Mouse (Mus musculus): ENCODE data around the gene Opcml. TPM values are rescaled to one million over a fixed set of nuclear protein-coding genes. Genes with fewer than 3 reads are reported as not detected.

Gene Opcml
- total RNA-seq, 2 experiments from 2014 or later: 365 to 394 TPM

DNA sequence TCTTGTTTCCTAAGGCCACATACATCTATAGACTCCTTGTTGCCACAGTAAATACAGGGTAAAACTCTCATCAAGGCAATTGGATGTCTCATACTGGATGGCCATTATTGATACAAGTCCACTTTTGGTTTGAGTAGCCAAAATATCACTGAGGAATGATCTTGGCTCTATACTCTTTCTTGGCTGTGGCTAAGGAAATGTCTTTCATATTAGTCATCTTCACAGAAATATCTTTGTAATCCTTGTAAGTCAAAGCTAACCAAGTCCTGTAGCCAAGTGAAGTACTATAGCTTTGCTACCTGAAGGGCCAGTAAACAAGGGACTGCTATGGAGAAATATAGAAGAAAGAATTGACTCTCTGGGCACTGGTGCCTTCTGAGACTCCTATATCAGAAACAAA lies 192.0 kb downstream of the Opcml start:
- DNase-seq (ENCODE audit: low spot score in 2 of 2): no peak
- intact Hi-C loops (cut with DNase I): no loop called here

DNA sequence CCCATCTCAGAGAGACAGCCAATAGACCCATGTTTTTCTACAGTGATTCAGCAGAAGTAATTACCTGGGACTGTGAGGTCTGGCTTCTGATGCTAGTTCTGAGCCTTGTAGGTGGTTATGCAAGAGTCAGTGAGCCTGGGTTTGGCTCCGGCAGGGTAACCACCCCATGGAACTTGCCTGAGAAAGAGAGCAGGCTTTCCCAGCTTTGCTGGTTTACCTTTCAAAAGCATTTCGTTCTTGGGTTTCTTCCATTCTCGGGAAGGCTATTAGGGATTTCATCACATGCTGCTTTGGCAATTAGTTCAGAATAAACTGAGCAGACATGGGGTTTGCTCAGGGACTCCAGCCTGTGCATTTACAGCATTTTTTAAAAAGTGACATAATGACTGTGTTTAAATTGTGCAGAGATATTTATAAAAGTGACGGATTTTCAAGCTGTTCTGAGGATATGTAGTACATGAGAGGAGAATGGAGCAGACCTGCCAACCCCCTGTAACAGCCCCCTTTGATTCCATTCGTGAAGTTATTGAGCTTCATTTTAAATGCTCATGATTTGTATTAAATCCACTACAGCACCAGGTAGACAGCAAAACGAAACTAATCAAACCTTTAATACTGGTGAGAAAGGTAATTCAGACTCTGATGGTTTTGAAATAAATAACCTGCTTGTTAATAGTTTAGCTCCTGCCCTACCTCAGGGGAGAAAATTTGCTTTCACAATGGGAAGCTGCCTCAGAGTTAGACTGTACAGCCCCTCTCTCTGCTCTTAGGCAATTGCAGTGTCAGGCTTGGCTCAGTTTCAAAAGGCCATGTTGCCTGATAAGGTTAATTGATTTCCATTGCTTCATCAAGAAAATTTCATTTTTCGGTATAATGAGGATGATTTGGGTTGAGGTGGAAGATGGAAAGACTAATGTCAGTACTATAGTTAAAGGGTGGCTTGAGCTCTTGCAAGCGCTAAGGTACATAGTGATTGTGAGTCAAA lies 196.3 kb downstream of the Opcml start:
- intact Hi-C loops (cut with DNase I): no loop called here
- peak in 1 of 2 experiments; percentile 45 for DNase-seq (ENCODE audit: low spot score in 2 of 2)

DNA sequence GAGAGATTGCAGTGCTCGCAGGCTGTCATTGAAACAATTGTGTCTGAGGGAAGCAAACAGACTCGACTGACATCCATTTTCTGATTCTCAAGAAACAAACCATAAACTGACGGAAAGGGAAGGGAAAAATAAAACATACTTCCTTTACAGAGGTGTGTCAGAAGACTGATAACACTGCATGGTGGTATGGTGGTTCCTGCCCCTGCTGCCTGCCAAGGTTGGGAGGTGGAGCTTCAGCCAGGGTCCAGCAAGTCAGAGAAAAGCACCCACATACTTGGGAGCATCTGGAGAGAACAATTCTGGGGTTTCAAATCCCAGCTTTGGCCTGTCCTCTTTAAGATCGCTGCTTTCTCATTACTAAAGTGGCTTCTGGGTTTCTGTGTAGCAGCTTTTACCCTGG lies 201.0 kb downstream of the Opcml start:
- no peak for DNase-seq (ENCODE audit: low spot score in 2 of 2)
- intact Hi-C loops (cut with DNase I): no loop called here

DNA sequence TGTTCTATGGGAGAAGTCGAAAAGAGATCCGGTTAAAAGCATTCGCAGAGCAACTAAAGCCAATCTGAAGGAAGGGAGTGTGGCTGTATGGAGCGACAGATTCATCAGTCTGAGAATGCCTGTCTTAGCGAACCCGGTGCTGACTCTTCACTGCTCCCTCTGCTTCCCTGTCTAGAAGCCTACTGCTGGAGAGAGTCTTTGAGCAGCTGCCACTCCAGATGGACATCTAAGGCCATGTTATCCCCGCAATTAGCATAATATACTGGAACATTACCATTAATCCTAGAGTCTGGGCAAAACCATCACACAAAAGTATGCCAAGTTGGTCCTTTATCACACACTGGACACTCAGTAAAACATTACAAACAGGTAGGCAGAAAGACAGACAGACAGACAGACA lies 206.0 kb downstream of the Opcml start:
- intact Hi-C loops (cut with DNase I): no loop called here
- no peak for DNase-seq (ENCODE audit: low spot score in 2 of 2)

DNA sequence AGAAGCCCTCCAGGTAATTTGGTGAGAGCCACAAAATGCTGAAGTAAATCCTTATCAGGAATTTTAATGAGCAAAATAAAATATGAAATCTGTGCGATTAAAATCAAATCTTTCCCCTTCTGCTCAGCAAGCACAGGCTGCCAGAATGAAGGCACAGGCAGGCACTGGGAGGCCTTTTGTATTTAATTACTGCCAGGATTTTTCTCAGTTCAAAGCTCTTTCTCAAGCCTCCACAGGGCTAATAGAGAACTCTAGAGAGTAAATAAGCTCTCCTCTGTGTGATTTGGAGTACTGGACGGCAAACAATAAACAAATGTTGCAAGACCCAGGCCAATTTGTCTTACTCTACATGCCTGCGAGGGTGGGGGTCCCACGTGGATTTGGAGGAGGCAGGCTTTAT lies 208.2 kb downstream of the Opcml start:
- DNase-seq (ENCODE audit: low spot score in 2 of 2): no peak
- intact Hi-C loops (cut with DNase I): no loop called here

DNA sequence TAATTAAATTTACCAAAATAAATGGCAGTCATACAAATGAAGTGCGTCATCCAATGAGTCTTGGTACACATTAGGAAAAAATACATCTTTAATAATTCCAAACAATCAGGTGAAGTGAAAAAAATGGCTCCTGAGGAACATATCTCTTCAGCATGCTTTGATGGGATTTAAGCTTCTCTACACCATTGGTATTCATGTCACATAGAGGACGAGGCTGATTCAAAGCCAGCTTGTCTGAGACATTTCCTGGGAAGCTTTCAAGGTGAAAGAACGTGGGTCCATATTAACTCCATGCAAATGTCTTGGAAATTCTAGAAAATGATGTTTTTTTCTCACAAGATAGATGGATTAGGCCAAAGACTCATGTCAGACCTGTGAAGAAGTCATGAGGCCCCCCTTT lies 212.6 kb downstream of the Opcml start:
- intact Hi-C loops (cut with DNase I): no loop called here
- DNase-seq (ENCODE audit: low spot score in 2 of 2): no peak

DNA sequence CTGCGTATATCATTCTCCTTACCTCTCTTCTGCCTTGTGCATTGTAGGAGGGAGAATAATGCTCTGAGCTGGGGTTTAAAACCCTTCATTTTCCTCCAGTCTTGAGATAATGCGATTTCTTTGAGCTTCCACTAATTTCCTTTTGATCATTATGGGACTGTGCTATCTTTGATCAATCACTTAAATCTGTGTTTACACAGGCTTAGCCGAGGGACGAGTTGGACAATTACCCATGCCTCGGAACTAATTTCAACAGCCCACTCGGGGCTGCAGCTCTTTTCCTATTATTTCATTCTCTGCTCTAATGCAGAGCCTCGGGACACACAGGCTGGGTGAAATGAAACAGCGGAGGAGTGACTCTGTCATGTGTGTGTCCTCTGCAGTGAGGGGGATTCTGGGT lies 220.9 kb downstream of the Opcml start:
- intact Hi-C loops (cut with DNase I): no loop called here

DNA sequence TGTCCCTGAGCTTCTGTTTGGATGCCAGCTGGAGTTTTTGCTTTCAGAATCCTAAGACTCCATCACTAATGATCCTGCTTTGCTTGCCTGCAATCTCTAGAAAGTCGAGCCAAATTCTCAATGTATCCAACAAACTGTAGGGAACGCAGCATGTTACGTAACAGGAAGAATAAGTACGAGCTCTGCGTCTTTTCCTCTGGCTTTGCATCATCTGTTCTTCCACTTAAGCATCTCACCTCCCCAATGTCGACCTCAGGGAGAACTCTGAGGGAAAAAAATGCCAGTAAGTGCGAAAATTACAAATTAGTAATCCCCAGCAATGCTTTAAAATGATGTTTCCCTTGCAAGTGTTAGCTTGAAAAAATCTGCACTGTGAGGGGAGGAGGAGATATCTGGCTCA lies 222.1 kb downstream of the Opcml start:
- no peak for DNase-seq (ENCODE audit: low spot score in 2 of 2)
- intact Hi-C loops (cut with DNase I): no loop called here

More for the DNA sequence above, 220.9 kb downstream of the Opcml start:
- DNase-seq (ENCODE audit: low spot score in 2 of 2): no peak

DNA sequence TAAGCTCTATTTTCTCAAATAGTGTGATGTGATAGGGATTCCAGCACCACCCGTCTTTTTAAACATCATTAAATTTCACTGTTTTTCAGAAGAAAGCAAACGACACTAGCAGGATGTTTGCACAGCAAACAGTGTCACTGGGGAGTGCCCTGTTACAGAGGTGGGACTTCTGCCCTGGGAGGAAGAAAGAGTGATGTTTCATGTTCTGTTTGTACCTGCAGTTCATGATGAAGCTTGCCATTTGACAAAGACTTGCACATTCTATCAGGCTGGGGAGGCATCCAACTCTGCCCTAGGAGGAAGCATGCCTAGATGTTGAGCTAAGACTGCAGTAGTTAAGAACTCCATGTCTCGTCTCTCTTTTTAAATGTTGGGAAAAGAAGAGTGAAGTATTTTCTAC lies 222.6 kb downstream of the Opcml start:
- intact Hi-C loops (cut with DNase I): no loop called here
- no peak for DNase-seq (ENCODE audit: low spot score in 2 of 2)

DNA sequence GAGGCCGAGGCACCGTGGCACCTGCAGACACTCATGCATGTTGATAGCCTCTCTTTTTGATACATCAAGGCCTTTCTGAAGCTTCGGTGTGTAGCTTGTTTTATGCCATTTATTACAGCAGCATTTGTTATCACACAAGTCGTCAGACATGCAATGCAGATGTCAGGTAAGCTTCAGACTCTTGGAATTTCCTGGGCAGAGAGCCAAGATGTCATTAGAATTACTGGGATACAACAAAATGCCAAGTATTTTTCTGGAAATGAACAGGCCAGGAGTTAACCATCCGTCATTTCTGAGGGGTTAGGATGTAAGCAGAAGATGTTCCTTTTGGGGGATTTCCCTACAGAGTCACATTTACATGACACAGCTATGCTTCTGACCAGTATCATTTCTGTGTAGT lies 237.6 kb downstream of the Opcml start:
- intact Hi-C loops (cut with DNase I): no loop called here
- no peak for DNase-seq (ENCODE audit: low spot score in 2 of 2)

DNA sequence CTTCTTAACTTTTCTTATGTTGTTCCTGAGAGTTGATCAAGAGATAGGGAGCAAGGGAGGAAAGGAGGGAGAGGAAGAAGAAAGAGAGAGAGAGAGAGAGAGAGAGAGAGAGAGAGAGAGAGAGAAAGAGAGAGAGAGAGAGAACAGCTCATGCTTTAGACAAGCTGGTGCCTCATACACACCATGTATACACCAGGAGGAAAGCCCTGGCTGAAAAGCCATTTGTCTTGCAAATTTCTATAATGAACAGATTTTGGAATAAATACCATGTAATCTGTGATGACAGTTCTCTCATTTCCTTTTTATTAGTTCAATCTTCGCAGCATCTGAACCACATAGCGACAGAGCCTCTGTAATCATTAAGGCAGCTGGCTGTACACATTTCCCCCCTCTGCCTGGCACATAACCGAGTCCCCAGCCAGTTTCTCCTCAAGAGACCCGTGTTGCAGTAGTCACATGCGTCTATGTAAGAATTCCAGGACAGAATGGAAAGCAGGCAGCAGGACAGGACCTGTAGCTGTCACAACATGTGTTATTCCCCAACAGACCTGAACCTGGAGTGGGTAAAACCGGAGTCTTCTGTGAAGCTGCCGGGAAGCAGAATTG lies 238.3 kb downstream of the Opcml start:
- no peak for DNase-seq (ENCODE audit: low spot score in 2 of 2)
- intact Hi-C loops (cut with DNase I): no loop called here

DNA sequence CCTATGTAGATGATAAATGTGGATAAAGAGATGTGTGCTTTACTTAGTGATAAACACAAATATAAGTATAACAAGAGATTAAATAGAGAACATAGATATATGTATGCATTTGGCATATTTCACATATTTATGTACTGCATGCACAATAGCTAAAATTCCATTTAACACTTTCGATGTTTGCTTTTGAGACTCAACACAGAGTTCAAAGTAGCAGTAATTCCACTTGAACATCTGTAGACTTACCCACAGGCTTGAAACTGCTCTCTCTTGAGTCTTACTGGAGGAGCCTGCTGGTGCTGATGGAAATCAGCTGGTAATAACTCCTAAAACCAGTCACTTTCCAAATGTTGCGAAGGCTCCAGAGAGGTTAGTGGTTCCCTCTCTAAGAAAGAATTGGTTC lies 258.6 kb downstream of the Opcml start:
- no peak for DNase-seq (ENCODE audit: low spot score in 2 of 2)
- intact Hi-C loops (cut with DNase I): no loop called here

DNA sequence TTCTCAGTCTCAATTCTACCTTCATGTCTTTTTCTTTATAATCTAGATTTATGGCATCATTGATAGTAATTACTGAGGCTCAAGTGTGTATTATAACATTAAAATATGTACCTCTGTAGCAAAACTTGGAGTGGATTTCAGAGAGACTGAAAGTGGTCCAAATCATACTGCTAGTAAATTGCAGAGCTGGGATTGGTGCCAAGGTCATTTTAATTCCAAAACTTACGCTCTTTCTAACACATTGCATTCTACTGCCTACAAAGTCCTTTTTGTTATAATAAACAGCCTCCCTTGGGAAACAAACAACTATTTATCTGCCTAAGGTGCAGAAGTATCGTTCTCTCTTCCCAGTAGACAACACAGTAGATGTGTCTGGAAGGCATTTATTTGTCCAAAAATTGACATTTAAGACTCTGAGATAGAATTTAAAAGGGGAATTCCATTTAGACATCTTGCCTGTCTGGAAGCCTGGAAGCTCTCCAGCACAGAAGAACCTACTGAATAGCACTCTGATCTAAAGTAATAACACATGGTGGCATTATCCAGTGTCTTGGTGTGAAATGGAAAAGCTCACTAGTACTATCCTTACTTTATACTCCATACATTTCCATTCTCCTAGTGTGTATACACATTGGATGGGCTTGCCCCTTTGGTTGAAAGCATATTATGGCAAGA lies 266.7 kb downstream of the Opcml start:
- no peak for DNase-seq (ENCODE audit: low spot score in 2 of 2)
- intact Hi-C loops (cut with DNase I): no loop called here

DNA sequence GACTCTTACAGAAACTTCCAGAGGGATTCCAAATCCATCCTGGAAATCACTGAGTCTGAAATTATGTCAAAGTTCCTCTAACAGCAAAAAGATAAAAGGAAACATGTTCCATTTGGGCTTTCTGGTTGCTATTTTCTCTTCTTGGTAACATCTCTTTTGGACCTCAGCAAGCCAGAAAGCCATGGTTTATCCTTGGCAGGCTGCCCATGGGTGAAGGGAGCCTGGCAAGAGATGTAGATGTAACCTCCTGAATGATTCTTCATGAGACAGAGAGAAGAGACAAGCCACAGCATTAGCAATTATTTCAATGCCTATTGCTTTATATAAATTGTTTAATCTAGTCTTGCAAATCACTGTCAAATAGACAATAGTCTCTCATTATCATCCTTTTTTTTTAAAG lies 274.6 kb downstream of the Opcml start:
- no peak for DNase-seq (ENCODE audit: low spot score in 2 of 2)
- intact Hi-C loops (cut with DNase I): no loop called here

DNA sequence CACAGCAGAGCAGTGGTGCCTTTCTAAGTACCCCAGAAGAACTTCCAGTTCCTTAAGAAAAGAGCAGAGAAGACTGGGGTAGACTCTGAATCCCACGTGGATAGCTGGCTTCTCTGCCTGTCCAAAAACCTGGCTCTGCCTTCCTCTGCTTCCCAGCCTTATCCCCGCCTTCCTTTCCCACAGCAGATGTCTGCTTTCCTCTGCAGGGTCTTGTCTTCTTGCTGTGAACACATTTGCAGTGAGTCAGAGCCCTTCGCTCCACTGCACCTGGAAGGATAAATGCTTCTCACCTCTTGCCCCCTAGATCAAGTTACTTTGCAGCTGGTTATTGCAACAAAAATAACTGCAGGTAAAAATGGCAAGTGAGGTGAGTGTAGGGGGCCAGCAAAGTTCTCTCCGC lies 290.1 kb downstream of the Opcml start:
- DNase-seq (ENCODE audit: low spot score in 2 of 2): no peak
- intact Hi-C loops (cut with DNase I): no loop called here

DNA sequence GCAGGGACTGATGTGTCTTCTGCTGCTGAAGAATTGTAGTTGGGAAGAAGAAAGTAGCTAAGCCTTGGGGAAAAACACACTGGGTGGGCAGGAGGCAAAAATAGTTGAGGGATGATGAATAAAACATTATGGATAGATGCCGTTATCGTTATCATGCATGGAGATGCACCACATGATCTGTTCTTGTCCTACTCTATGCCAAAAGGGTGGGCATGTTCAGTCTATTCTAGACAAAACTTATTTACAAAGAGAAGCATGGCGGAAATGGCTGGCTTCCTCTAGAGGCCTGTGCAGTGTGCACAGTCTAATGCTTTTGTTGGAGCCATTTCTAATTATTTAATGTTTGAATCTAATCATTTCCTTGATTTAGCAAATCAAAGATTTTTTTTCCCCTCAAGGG lies 293.2 kb downstream of the Opcml start:
- intact Hi-C loops (cut with DNase I): no loop called here
- peak in 1 of 2 experiments; percentile 34 for DNase-seq (ENCODE audit: low spot score in 2 of 2)

DNA sequence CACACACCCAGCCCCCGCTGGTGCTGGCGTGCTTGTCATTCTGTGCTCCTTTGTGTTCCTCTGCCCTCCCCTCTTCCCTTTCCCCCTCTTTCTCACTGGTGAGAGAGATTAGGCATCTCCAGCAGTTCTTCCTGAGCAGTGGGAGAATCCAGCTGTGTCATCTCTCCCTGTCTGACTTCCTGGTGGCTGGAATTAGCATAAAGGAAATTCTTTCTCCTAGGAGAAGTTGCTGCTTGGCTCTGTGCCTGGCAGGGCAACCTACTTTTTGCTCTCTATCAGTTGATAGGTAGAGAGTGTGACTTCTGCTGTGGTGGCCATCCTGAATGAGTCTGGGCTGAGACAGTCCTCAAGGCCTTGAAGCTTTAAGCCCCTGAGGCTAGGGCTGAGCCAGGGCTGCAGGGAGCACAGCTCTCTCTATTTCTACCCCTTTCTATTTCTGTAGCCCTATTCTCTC lies 293.7 kb downstream of the Opcml start:
- peak; percentile 20 to 33 for DNase-seq (ENCODE audit: low spot score in 2 of 2)
- intact Hi-C loops (cut with DNase I): no loop called here

DNA sequence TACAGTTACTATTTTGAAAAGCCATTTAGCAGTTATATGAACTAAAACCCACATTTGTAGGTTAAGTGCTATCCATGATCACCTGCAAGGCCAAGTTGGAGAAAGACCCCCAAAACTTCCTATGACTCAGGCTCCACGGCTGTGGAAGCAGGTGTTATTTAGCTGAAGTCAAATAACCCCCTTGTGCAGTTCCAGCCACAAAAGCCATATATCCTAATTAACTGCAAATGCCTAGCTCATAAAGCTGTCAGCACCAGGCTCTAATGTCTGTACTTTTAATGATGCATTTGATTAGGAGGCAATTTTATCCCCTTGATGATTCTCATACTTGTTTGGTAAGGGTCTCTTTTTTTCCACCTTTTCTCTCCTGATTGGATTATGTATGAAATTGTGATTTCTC lies 300.8 kb downstream of the Opcml start:
- DNase-seq (ENCODE audit: low spot score in 2 of 2): no peak
- intact Hi-C loops (cut with DNase I): no loop called here

DNA sequence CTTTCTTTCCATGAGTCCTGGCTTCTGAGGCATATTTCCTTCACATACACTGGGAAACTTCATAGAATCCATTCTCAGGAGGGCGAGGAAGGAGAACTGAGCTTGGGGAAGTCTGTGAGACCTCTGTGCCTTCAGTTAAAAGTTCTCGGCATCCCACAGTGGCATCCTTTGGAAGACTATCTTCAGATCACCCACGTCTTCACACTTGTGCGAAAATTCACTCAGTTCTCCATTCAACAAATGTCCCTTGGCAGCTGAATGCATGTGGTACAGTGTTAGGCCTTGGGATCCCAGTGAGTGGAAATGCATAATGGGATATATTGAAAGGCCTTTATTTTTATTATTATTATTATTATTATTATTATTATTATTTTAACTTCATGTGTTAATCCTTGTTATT lies 304.1 kb downstream of the Opcml start:
- DNase-seq (ENCODE audit: low spot score in 2 of 2): peak in 1 of 2 experiments; percentile 17

DNA sequence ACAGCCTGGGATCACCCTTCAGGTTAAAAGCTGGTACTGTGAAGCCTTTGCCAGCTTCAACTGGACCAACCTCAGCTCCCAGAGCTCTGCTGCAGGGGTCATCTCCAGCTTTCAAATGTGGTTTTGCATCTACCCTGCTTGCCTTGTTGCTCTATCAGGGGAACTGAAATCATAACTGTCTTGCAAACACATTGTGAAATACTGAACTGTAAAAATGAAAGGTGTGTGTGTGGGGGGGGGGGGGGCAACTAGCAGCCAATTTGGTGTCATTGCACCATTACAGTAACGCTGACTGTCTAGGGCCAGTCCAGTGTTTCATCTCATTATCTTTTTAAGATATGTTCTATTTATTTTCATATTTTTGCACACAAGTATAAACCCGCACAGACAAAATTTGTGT lies 305.6 kb downstream of the Opcml start:
- DNase-seq (ENCODE audit: low spot score in 2 of 2): no peak

More for the DNA sequence above, 304.1 kb downstream of the Opcml start:
- intact Hi-C loops (cut with DNase I): no loop called here

More for the DNA sequence above, 305.6 kb downstream of the Opcml start:
- intact Hi-C loops (cut with DNase I): no loop called here
